11 mouse cellular contexts compared by ENCODE assay signal in the genomic region with DNA sequence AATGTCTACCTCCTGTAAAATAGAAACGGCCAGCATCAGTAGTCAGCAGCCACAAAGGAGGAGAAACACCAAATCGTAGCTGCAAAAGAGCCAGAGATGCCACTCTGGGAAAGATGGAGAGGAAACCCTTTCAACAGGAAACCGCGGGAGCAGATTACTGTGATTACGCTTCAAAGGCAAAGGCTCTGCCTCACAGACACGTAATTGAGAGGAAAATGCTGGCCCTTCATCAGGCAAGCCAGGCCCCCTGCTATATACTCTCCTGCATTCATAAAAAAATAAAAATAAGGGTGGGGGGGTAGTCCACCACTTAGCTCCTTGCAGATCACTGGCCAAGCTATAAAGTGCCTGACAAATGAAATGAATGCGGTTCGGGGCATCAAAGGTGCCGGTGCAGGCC. TPM values are rescaled to one million over a fixed set of nuclear protein-coding genes. Genes with fewer than 3 reads are reported as not detected.
DNase-seq lines count a peak whose midpoint lies in the region; ATAC-seq lines count a peak whose summit lies in the region.
"Had no signal": no experiment of that assay in that cellular context is flagged by ENCODE, and none has a peak within 500 bp of the region (broad histone marks: within the 10 kb centered on the region; RNA-seq: fewer than 3 reads in every experiment).

No protein-coding gene starts in this region.

- WGBS in heart, embryonic 16.5 days = 23% methylated on average over 9 of the region's 9 CpGs
- 35% methylated on average over 9 of the region's 9 CpGs for WGBS in hindbrain, embryonic 16.5 days

- H3K4me3 ChIP-seq in heart, embryonic 16.5 days (ENCODE audit: low read length) = no peak overlapping the region
- H3K4me3 ChIP-seq in hindbrain, embryonic 16.5 days (ENCODE audit: low read length) = no peak overlapping the region

- peak overlapping the region; percentile 61; the same call in 1 of the 2 replicates for H3K4me2 ChIP-seq in heart, embryonic 16.5 days (ENCODE audit: low read depth, low read length)
- H3K4me2 ChIP-seq in hindbrain, embryonic 16.5 days (ENCODE audit: low read length) = no peak overlapping the region

- DNase-seq in heart, adult 18-20 months = no peak
- DNase-seq in thymus, postnatal 14 days = peak; percentile 30
- no peak for DNase-seq in thymus, postnatal 4 days
- DNase-seq in ovary, postnatal 10 days (ENCODE audit: low spot score) = no peak
- DNase-seq in kidney, postnatal 4 days = no peak
- DNase-seq: kidney, adult 2 months had no signal

- H3K9ac ChIP-seq in heart, embryonic 16.5 days (ENCODE audit: low read length) = no peak overlapping the region
- H3K9ac ChIP-seq in hindbrain, embryonic 16.5 days (ENCODE audit: low read depth, low read length) = no peak overlapping the region
- H3K9ac ChIP-seq: liver, embryonic 14.5 days had no signal

- H3K4me1 ChIP-seq in heart, embryonic 16.5 days (ENCODE audit: control insufficient read depth, insufficient read depth, low read length) = peaks cover 70% of the 10 kb centered on the region
- peaks cover 52% of the 10 kb centered on the region for H3K4me1 ChIP-seq in hindbrain, embryonic 16.5 days (ENCODE audit: control insufficient read depth, insufficient read depth, low read depth, low read length)

- ATAC-seq in heart, embryonic 16.5 days (replicated peaks; ENCODE audit: extremely low read depth, insufficient read depth, low FRiP score) = no peak
- ATAC-seq in hindbrain, embryonic 16.5 days = no peak
- ATAC-seq in frontal cortex, adult (ENCODE audit: low TSS enrichment) = no peak

- H3K36me3 ChIP-seq in heart, embryonic 16.5 days (ENCODE audit: control insufficient read depth, insufficient read depth) = no peaks in the 10 kb centered on the region
- H3K36me3 ChIP-seq in hindbrain, embryonic 16.5 days (ENCODE audit: control insufficient read depth, insufficient read depth, low read length) = no peaks in the 10 kb centered on the region

- H3K9me3 ChIP-seq in heart, embryonic 16.5 days (replicated peaks; ENCODE audit: control insufficient read depth, low read length) = no peaks in the 10 kb centered on the region
- H3K9me3 ChIP-seq in hindbrain, embryonic 16.5 days (ENCODE audit: control insufficient read depth, low read length) = no peaks in the 10 kb centered on the region
- H3K9me3 ChIP-seq: G1E had no signal

- H3K27me3 ChIP-seq in heart, embryonic 16.5 days (ENCODE audit: control insufficient read depth, insufficient read depth, low read length) = no peaks in the 10 kb centered on the region
- no peaks in the 10 kb centered on the region for H3K27me3 ChIP-seq in hindbrain, embryonic 16.5 days (replicated peaks; ENCODE audit: control insufficient read depth, insufficient read depth, low read length)

- peak overlapping the region; percentile 87; the same call in 1 of the 2 replicates for H3K27ac ChIP-seq in heart, embryonic 16.5 days (ENCODE audit: low read length)
- H3K27ac ChIP-seq in hindbrain, embryonic 16.5 days (ENCODE audit: low read depth, low read length) = peak overlapping the region; percentile 8; the same call in 1 of the 2 replicates
- H3K27ac ChIP-seq: liver, embryonic 14.5 days had no signal

RNA-seq across cellular contexts. Expression of gene Arid1a, which starts 28.3 kb away (rescaled TPM):
- polyA plus RNA-seq in heart, embryonic 16.5 days (2015; fragmentation: Nextera tagmentation; extraction: Ambion mirVana) = 18.8 and 20.0 TPM in 2 replicates
- 10 to 100 TPM; 31.3 to 34.9 TPM for total RNA-seq in heart, adult 18-20 months (2021)
- 24.2 and 25.2 TPM in 2 replicates for polyA plus RNA-seq in hindbrain, embryonic 16.5 days (2015; fragmentation: Nextera tagmentation; extraction: Ambion mirVana)

RNA-seq across cellular contexts. Expression of gene Pigv, which starts 55.8 kb away (rescaled TPM):
- 13.9 and 16.7 TPM in 2 replicates for polyA plus RNA-seq in heart, embryonic 16.5 days (2015; fragmentation: Nextera tagmentation; extraction: Ambion mirVana)
- total RNA-seq in heart, adult 18-20 months (2021) = 10 to 100 TPM; 12.5 to 12.7 TPM
- polyA plus RNA-seq in hindbrain, embryonic 16.5 days (2015; fragmentation: Nextera tagmentation; extraction: Ambion mirVana) = 14.1 and 15.9 TPM in 2 replicates
